Mouse (Mus musculus): ENCODE measurements around the gene Eri2.

DNA sequence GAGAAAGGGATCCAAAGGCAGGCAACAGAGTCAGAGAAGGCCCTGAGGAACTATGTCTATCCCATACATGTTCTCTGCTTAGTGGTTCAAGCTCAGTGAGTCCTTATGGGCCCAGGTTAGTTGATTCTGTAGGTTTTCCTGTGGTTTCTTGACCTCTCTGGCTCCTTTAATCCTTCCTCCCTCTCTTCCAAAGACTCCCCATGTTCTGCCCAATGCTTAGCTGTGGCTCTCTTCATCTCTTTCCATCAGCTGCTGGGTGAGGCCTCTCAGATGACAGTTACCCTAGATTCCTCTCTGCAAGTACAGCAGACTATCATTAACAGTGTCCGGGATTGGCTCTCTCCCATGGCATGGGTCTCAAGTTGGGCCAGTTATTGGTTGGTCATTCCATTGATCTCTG lies 41.5 kb upstream of the Eri2 start:
- no peak for TF ChIP-seq CTCF (IDR thresholded peaks at IDR 0.05; ENCODE audit: low read depth)
- no peak for TF ChIP-seq EP300 (IDR thresholded peaks at IDR 0.05; ENCODE audit: low read depth)
